Mouse (Mus musculus) B cell, adult (primary cell): ENCODE measurements around the gene Rnf217. TPM values are rescaled to one million over a fixed set of nuclear protein-coding genes. Genes with fewer than 3 reads are reported as not detected.

ENCODE experiments used
- total RNA-seq: library from RNA; stranded (reverse); gene quantifications from 4 replicates; pipeline ENCODE4 v1.2.4, GENCODE M21; 2023; ENCODE audit not compliant: inconsistent age

Rnf217 gene
- 0.03 TPM in 2 of 4 replicates, not detected in the others for total RNA-seq

DNA sequence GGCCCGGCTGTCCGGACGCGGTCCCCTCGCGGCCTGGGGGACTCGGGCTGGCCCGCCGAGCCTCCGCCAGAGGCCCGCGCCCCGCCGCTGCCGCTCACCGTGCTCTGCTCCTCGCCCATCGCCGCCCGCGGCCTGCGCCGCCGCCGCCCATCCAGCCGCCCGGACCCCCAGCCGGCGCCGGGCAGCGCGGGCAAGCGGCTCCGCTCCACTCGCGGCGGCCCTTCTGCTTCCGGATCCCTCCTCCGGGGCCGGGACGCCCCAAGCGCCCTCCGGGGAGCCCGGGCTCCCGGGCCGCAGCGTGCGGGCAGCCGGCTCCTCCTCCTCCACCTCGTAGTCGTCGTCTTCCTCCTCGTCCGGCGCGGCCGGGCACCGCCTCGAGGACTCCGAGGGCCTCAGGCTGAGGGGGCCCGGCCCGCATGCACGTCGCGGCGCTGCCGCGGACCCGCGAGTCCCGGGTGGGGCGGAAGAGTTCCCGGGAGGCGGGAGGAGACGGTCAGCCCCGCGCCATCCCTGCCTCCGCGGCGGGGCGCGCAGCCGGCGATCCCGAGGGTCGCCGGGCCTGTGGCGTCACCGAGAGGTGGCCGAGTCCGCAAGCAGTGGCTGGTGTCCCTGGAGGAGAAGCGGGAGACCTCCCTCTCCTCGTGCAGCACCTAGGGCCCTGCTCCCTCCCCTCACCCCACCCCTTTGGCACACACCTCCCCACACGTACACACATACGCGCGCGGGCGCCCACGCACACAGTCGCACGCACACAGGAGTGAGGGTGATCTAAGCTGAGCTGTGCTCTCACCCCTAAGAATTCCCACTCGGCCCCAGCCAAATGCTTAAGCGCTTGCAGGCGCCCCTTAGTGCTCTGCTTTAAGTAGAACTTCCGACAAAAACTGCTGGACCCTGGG is at the start of gene Rnf217:
Gene Rnf217 (minus strand): TSS at position 119 of the 896 bp plus-strand sequence.

DNA sequence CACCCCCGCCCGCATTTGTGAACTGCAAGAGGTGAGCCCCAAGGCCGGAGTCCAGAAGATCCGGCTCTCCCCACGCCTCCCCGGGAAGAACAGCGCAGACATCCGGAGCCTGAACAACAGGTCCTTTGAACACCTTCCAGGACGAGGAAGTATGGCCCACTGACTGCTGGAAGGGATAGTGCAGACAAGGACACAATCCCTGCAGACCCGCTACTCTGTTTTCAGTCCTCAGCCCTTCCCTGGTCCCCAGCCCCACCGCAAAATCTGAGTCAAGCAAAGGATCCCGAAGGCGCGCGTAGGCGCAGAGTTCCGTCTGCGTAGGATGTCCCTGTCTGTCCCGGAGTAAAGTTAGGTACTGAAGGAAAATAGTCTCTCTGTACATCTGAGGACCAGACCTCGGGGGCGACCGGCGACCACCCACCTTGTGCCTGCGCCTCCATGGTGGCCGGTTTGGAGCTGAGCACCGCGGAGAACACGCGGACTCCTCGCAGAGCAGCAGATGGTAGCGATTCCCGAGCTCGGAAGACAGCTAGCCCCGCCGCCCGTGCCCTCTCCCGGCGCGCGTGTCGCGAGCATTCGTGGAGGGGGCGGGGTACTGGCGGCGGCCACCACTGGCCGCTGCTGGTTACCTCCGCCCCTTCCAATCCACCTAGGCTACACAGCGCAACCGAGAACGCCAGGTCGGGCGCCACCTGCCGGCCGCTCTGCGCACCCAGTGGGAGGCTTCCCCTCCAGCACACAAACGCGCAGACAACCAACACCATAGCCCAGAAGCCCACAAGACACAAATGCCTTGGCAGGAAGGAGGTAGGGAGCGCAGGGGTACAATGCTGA is 163.5 kb downstream of the Rnf217 start, which contains the start of gene Tpd52l1:
Gene Tpd52l1 (minus strand): TSS at position 668 of the 834 bp plus-strand sequence.

Other genes with a start within 250 kb of the Rnf217 start
- not detected in 4 replicates for gene Tpd52l1, start 163.2 kb downstream of the Rnf217 start, total RNA-seq